Mouse (Mus musculus) small intestine, adult 2 months (tissue): ENCODE results near the gene Arr3. TPM values are rescaled to one million over a fixed set of nuclear protein-coding genes. Genes with fewer than 3 reads are reported as not detected.
A peak's percentile ranks its signal among the peaks of the same experiment; 100 is the strongest.

ENCODE experiments used
- H3K27ac ChIP-seq: fragments of 200-500 bp; 2 replicates; pipeline ENCODE4 v1.5.1; 2012; ENCODE audit warnings: low read depth, low read length, control low read depth, inconsistent platforms; ENCODE audit not compliant: insufficient read depth
- H3K27me3 ChIP-seq: fragments of 200-500 bp; 2 replicates; pipeline ENCODE4 v1.6.1; 2012; ENCODE audit warnings: mild to moderate bottlenecking, moderate library complexity, low read length, inconsistent platforms; ENCODE audit not compliant: control insufficient read depth, insufficient read depth
- H3K36me3 ChIP-seq: fragments of 200-500 bp; 2 replicates; pipeline ENCODE4 v1.6.1; 2012; ENCODE audit warnings: mild to moderate bottlenecking, low read length, control low read depth, inconsistent platforms; ENCODE audit not compliant: control insufficient read depth, insufficient read depth
- H3K4me1 ChIP-seq: fragments of 200-500 bp; 2 replicates; pipeline ENCODE4 v1.6.1; 2012; ENCODE audit warnings: low read length, inconsistent platforms, mixed read lengths; ENCODE audit not compliant: control insufficient read depth, insufficient read depth, insufficient read length
- H3K4me3 ChIP-seq: fragments of 200-500 bp; 2 replicates; pipeline ENCODE4 v1.5.1; 2012; ENCODE audit warnings: low read depth, mild to moderate bottlenecking, control low read depth, inconsistent platforms, low read length, moderate library complexity
- CTCF ChIP-seq: fragments of 200-500 bp; IDR thresholded peaks from 2 replicates; pipeline ENCODE4 v1.5.1; 2012; ENCODE audit warnings: low read depth, mild to moderate bottlenecking, control low read depth, inconsistent platforms, low read length, moderate library complexity, mixed read lengths; ENCODE audit not compliant: insufficient replicate concordance, insufficient read length; ENCODE audit errors: extremely low read depth
- POLR2A ChIP-seq: fragments of 200-500 bp; IDR thresholded peaks from 2 replicates; pipeline ENCODE4 v1.6.1; 2012; ENCODE audit warnings: low read depth, mild to moderate bottlenecking, control low read depth, inconsistent platforms, low read length, moderate library complexity
- WGBS: fragments of 180-500 bp; shearing (Covaris S2); methylation state at CpG from one replicate; pipeline ENCODE4 v1.1.7; 2018; 5-methylcytosine and 5-hydroxymethylcytosine counted together
- polyA plus RNA-seq: library from polyadenylated mRNA; depleted of rRNA; stranded (reverse); fragments of >200 nt; gene quantifications from 2 replicates; pipeline ENCODE4 v1.2.3, GENCODE M21; 2012; rRNA removed

The Arr3 gene
- not detected in 2 replicates for polyA plus RNA-seq

GRCm38 (mm10) chrX:100605314-100605713 lies at the start of gene Arr3:
Gene Arr3 (plus strand): TSS chrX:100605497.
- TF ChIP-seq CTCF (no peak), POLR2A (no peak)
- H3K27me3 ChIP-seq, result no peaks in the 10 kb centered on the region
- no peak within 1 kb of the TSS for H3K27ac ChIP-seq
- no peaks in the 10 kb centered on the region for H3K36me3 ChIP-seq
- H3K4me1 ChIP-seq, result no peaks in the 10 kb centered on the region
- 88% methylated on average over 1 of the region's 1 CpGs for WGBS
- no peak within 1 kb of the TSS for H3K4me3 ChIP-seq

- H3K27ac ChIP-seq, result no peak overlapping the region
- WGBS, result 64% methylated on average over 3 of the region's 3 CpGs
- H3K36me3 ChIP-seq, result no peaks in the 10 kb centered on the region
- H3K4me1 ChIP-seq, result no peaks in the 10 kb centered on the region
- H3K4me3 ChIP-seq, result no peak overlapping the region
- no peaks in the 10 kb centered on the region for H3K27me3 ChIP-seq
- TF ChIP-seq POLR2A (no peak), CTCF (no peak)
Observed at GRCm38 (mm10) chrX:100556026-100556425, 49.3 kb upstream of the Arr3 start.

GRCm38 (mm10) chrX:100565696-100566095 lies 39.6 kb upstream of the Arr3 start:
- Histone ChIP-seq H3K36me3 (no peaks in the 10 kb centered on the region), H3K27me3 (no peaks in the 10 kb centered on the region), H3K4me3 (no peak overlapping the region), H3K4me1 (no peaks in the 10 kb centered on the region), H3K27ac (no peak overlapping the region)
- WGBS, result 82% methylated on average over 3 of the region's 3 CpGs
- TF ChIP-seq POLR2A (no peak), CTCF (no peak)

- 86% methylated on average over 1 of the region's 1 CpGs for WGBS
- H3K27ac ChIP-seq, result no peak within 1 kb of the TSS
- no peak within 1 kb of the TSS for H3K4me3 ChIP-seq
- TF ChIP-seq POLR2A (no peak), CTCF (no peak)
- H3K36me3 ChIP-seq, result no peaks in the 10 kb centered on the region
- H3K27me3 ChIP-seq, result no peaks in the 10 kb centered on the region
- no peaks in the 10 kb centered on the region for H3K4me1 ChIP-seq
Observed at GRCm38 (mm10) chrX:100571951-100572350, 33.3 kb upstream of the Arr3 start, which contains the start of gene Awat1. Gene Awat1 (plus strand): TSS chrX:100572251.

- Histone ChIP-seq H3K4me1 (no peaks in the 10 kb centered on the region), H3K4me3 (no peak within 1 kb of the TSS), H3K27ac (no peak within 1 kb of the TSS), H3K27me3 (no peaks in the 10 kb centered on the region), H3K36me3 (no peaks in the 10 kb centered on the region)
- no peak for TF ChIP-seq CTCF
- TF ChIP-seq POLR2A, result no peak
- WGBS, result 25% methylated on average over 4 of the region's 4 CpGs
Observed at GRCm38 (mm10) chrX:100594791-100595190, 10.5 kb upstream of the Arr3 start, which contains the start of gene P2ry4. Gene P2ry4 (minus strand): TSS chrX:100594869.

GRCm38 (mm10) chrX:100597439-100597838 lies 7.9 kb upstream of the Arr3 start:
- TF ChIP-seq POLR2A, result no peak
- TF ChIP-seq CTCF, result peak; percentile 28; the same call in 1 of the 2 replicates
- 30% methylated on average over 5 of the region's 5 CpGs for WGBS
- no peak overlapping the region for H3K4me3 ChIP-seq

GRCm38 (mm10) chrX:100599755-100600154 lies 5.5 kb upstream of the Arr3 start:
- Histone ChIP-seq H3K27me3 (no peaks in the 10 kb centered on the region), H3K4me3 (no peak overlapping the region), H3K4me1 (no peaks in the 10 kb centered on the region), H3K27ac (no peak overlapping the region), H3K36me3 (no peaks in the 10 kb centered on the region)
- no peak for TF ChIP-seq CTCF
- no peak for TF ChIP-seq POLR2A
- WGBS, result 63% methylated on average over 4 of the region's 4 CpGs

More at GRCm38 (mm10) chrX:100597439-100597838, 7.9 kb upstream of the Arr3 start:
- no peaks in the 10 kb centered on the region for H3K27me3 ChIP-seq
- H3K27ac ChIP-seq, result no peak overlapping the region
- no peaks in the 10 kb centered on the region for H3K4me1 ChIP-seq
- H3K36me3 ChIP-seq, result no peaks in the 10 kb centered on the region
